Mouse (Mus musculus) limb, embryonic 13.5 days (tissue): Measurements from ENCODE around the gene Nfe2l3. TPM values are rescaled to one million over a fixed set of nuclear protein-coding genes. Genes with fewer than 3 reads are reported as not detected.

Experiments
- ATAC-seq: fragments of 200-750 bp; cut with Nextera tagmentation; 2 replicates; pipeline ENCODE4 v1.8.0; 2017; ENCODE audit warnings: low read depth, moderate number of reproducible peaks, moderate TSS enrichment; ENCODE audit not compliant: low FRiP score
- H3K27ac ChIP-seq: fragments of 300-500 bp; sonication (generic); 2 replicates; pipeline ENCODE4 v1.5.1; 2015; ENCODE audit warnings: inconsistent platforms, mild to moderate bottlenecking, moderate library complexity
- H3K27me3 ChIP-seq: fragments of 300-500 bp; sonication (generic); 2 replicates; pipeline ENCODE4 v1.6.1; 2015; ENCODE audit warnings: mild to moderate bottlenecking, inconsistent platforms
- H3K36me3 ChIP-seq: fragments of 300-500 bp; sonication (generic); 2 replicates; pipeline ENCODE4 v1.6.1; 2015; ENCODE audit warnings: inconsistent platforms, mild to moderate bottlenecking, moderate library complexity
- H3K4me1 ChIP-seq: fragments of 300-500 bp; sonication (generic); 2 replicates; pipeline ENCODE4 v1.6.1; 2015; ENCODE audit warnings: inconsistent platforms
- H3K4me2 ChIP-seq: fragments of 300-500 bp; sonication (generic); replicated peaks from 2 replicates; pipeline ENCODE4 v1.6.1; 2015; ENCODE audit warnings: inconsistent platforms, mild to moderate bottlenecking, moderate library complexity
- H3K4me3 ChIP-seq: fragments of 300-500 bp; sonication (generic); 2 replicates; pipeline ENCODE4 v1.5.1; 2015; ENCODE audit warnings: moderate library complexity, mild to moderate bottlenecking, inconsistent platforms
- H3K9ac ChIP-seq: fragments of 300-500 bp; sonication (generic); 2 replicates; pipeline ENCODE4 v1.6.1; 2015; ENCODE audit warnings: mild to moderate bottlenecking, inconsistent platforms
- H3K9me3 ChIP-seq: fragments of 300-500 bp; sonication (generic); 2 replicates; pipeline ENCODE4 v1.6.1; 2016; ENCODE audit warnings: inconsistent platforms
- WGBS: fragments of 180-500 bp; shearing (Covaris S2); methylation state at CpG from one replicate; pipeline ENCODE4 v1.1.7; 2015; 5-methylcytosine and 5-hydroxymethylcytosine counted together
- polyA plus RNA-seq: library from polyadenylated mRNA; unstranded; fragments of >200 nt; fragmentation: Nextera tagmentation; extraction: Ambion mirVana; gene quantifications from 2 replicates; pipeline ENCODE4 v1.2.1, GENCODE M21; 2015

The Nfe2l3 gene
- polyA plus RNA-seq, 1 experiment from 2014 or later, result 1.6 TPM

GRCm38 (mm10) chr6:51507556-51507955 is 75.1 kb downstream of the Nfe2l3 start:
- no peaks in the 10 kb centered on the region for H3K9me3 ChIP-seq
- H3K9ac ChIP-seq, result no peak overlapping the region
- no peak overlapping the region for H3K4me2 ChIP-seq
- H3K4me3 ChIP-seq, result no peak overlapping the region
- no peak overlapping the region for H3K27ac ChIP-seq
- ATAC-seq, result no peak
- H3K27me3 ChIP-seq, result no peaks in the 10 kb centered on the region
- no peaks in the 10 kb centered on the region for H3K36me3 ChIP-seq
- WGBS, result 57% methylated on average over 2 of the region's 2 CpGs
- H3K4me1 ChIP-seq, result peaks cover 7% of the 10 kb centered on the region; the same call in 1 of the 2 replicates

Other genes with a start within 250 kb of the Nfe2l3 start
- gene Hnrnpa2b1, start 37.2 kb downstream of the Nfe2l3 start, polyA plus RNA-seq, result 2,108 and 2,149 TPM in 2 replicates
- gene Cbx3, start 37.7 kb downstream of the Nfe2l3 start, polyA plus RNA-seq, result 532 and 550 TPM in 2 replicates
- 13.3 and 15.4 TPM in 2 replicates for gene Snx10, start 91.2 kb downstream of the Nfe2l3 start, polyA plus RNA-seq